Mouse (Mus musculus) lung, postnatal 0 days (tissue): ENCODE data around the gene Cntnap2. TPM values are rescaled to one million over a fixed set of nuclear protein-coding genes. Genes with fewer than 3 reads are reported as not detected.

Source experiments
- ATAC-seq: fragments of 200-750 bp; cut with Nextera tagmentation; 2 replicates; pipeline ENCODE4 v1.8.0; 2017; ENCODE audit warnings: moderate library complexity
- DNase-seq: peaks from one replicate; pipeline ENCODE4 v3.0.0-alpha.2; 2016; ENCODE audit warnings: low spot score
- H3K27ac ChIP-seq: fragments of 300-500 bp; sonication (generic); 2 replicates; pipeline ENCODE4 v1.5.1; 2014; ENCODE audit warnings: antibody characterized with exemption, mild to moderate bottlenecking, low read length, mixed read lengths
- H3K27me3 ChIP-seq: fragments of 300-500 bp; sonication (generic); replicated peaks from 2 replicates; pipeline ENCODE4 v1.6.1; 2014; ENCODE audit warnings: low read length, mixed read lengths; ENCODE audit not compliant: insufficient read depth
- H3K36me3 ChIP-seq: fragments of 300-500 bp; sonication (generic); 2 replicates; pipeline ENCODE4 v1.6.1; 2014; ENCODE audit warnings: low read length, mixed read lengths; ENCODE audit not compliant: insufficient read depth
- H3K4me1 ChIP-seq: fragments of 300-500 bp; sonication (generic); 2 replicates; pipeline ENCODE4 v1.6.1; 2014; ENCODE audit warnings: antibody characterized with exemption, low read depth, low read length, mixed read lengths; ENCODE audit not compliant: insufficient read depth
- H3K4me2 ChIP-seq: fragments of 300-500 bp; sonication (generic); replicated peaks from 2 replicates; pipeline ENCODE4 v1.6.1; 2014; ENCODE audit warnings: low read depth, mild to moderate bottlenecking, low read length, moderate library complexity, mixed read lengths
- H3K4me3 ChIP-seq: fragments of 300-500 bp; sonication (generic); 2 replicates; pipeline ENCODE4 v1.5.1; 2014; ENCODE audit warnings: low read depth, low read length
- H3K9ac ChIP-seq: fragments of 300-500 bp; sonication (generic); replicated peaks from 2 replicates; pipeline ENCODE4 v1.6.1; 2014; ENCODE audit warnings: low read depth, mild to moderate bottlenecking
- H3K9me3 ChIP-seq: fragments of 300-500 bp; sonication (generic); 2 replicates; pipeline ENCODE4 v1.6.1; 2016; ENCODE audit warnings: low read length, mixed read lengths
- CTCF ChIP-seq: IDR thresholded peaks from 2 replicates; pipeline ENCODE4 v1.5.1; 2016; ENCODE audit warnings: antibody characterized with exemption, mild to moderate bottlenecking
- EP300 ChIP-seq: IDR thresholded peaks from 2 replicates; pipeline ENCODE4 v1.6.1; 2016; ENCODE audit warnings: antibody characterized with exemption, mild to moderate bottlenecking, control low read depth
- WGBS: fragments of 180-500 bp; shearing (Covaris S2); extraction: QIAGEN DNeasy Blood & Tissue Kit; methylation state at CpG from one replicate; pipeline ENCODE4 v1.1.7; 2014; 5-methylcytosine and 5-hydroxymethylcytosine counted together
- polyA plus RNA-seq: library from polyadenylated mRNA; unstranded; fragments of >200 nt; fragmentation: Nextera tagmentation; extraction: Ambion mirVana; gene quantifications from 2 replicates; pipeline ENCODE4 v1.2.1, GENCODE M21; 2015

Gene Cntnap2
- polyA plus RNA-seq, 1 experiment from 2014 or later = 0.10 TPM

- no peak overlapping the region for H3K4me2 ChIP-seq
- H3K9ac ChIP-seq = no peak overlapping the region
- H3K9me3 ChIP-seq = no peaks in the 10 kb centered on the region
- H3K4me1 ChIP-seq = no peaks in the 10 kb centered on the region
- no peak overlapping the region for H3K4me3 ChIP-seq
- H3K27ac ChIP-seq = no peak overlapping the region
- TF ChIP-seq EP300 (no peak), CTCF (no peak)
- H3K36me3 ChIP-seq = no peaks in the 10 kb centered on the region
- H3K27me3 ChIP-seq = no peaks in the 10 kb centered on the region
- ATAC-seq (no peak), DNase-seq (no peak)
- WGBS = 80% methylated on average over 4 of the region's 4 CpGs
Measured at GRCm38 (mm10) chr6:47337300-47337699, 2278.1 kb downstream of the Cntnap2 start.

- ATAC-seq = peak; percentile 58
- no peaks in the 10 kb centered on the region for H3K4me1 ChIP-seq
- no peak overlapping the region for H3K27ac ChIP-seq
- DNase-seq = peak; percentile 27
- no peak overlapping the region for H3K4me2 ChIP-seq
- H3K4me3 ChIP-seq = no peak overlapping the region
- H3K36me3 ChIP-seq = no peaks in the 10 kb centered on the region
- no peaks in the 10 kb centered on the region for H3K9me3 ChIP-seq
- 12% methylated on average over 6 of the region's 6 CpGs for WGBS
- no peaks in the 10 kb centered on the region for H3K27me3 ChIP-seq
- no peak overlapping the region for H3K9ac ChIP-seq
- peak; percentile 73; the same call in 1 of the 2 replicates for TF ChIP-seq EP300
- TF ChIP-seq CTCF = no peak
Measured at GRCm38 (mm10) chr6:47338113-47338512, 2279.0 kb downstream of the Cntnap2 start.

GRCm38 (mm10) chr6:47340813-47341502, 2281.8 kb downstream of the Cntnap2 start:
- Histone ChIP-seq H3K4me1 (no peaks in the 10 kb centered on the region), H3K36me3 (no peaks in the 10 kb centered on the region), H3K9ac (no peak overlapping the region), H3K27me3 (no peaks in the 10 kb centered on the region), H3K27ac (no peak overlapping the region), H3K4me2 (no peak overlapping the region), H3K9me3 (no peaks in the 10 kb centered on the region), H3K4me3 (no peak overlapping the region)
- TF ChIP-seq CTCF (no peak), EP300 (no peak)
- ATAC-seq (no peak), DNase-seq (no peak)
- 52% methylated on average over 4 of the region's 4 CpGs for WGBS

- no peak overlapping the region for H3K4me2 ChIP-seq
- no peaks in the 10 kb centered on the region for H3K36me3 ChIP-seq
- H3K4me1 ChIP-seq = no peaks in the 10 kb centered on the region
- no peak for ATAC-seq
- no peak overlapping the region for H3K27ac ChIP-seq
- no peaks in the 10 kb centered on the region for H3K27me3 ChIP-seq
- no peaks in the 10 kb centered on the region for H3K9me3 ChIP-seq
- WGBS = 55% methylated on average over 6 of the region's 6 CpGs
- no peak overlapping the region for H3K9ac ChIP-seq
- no peak overlapping the region for H3K4me3 ChIP-seq
- DNase-seq = no peak
- TF ChIP-seq CTCF (no peak), EP300 (no peak)
Measured at GRCm38 (mm10) chr6:47341503-47341884, 2282.3 kb downstream of the Cntnap2 start.

GRCm38 (mm10) chr6:47343245-47343644, 2284.1 kb downstream of the Cntnap2 start:
- H3K4me2 ChIP-seq = no peak overlapping the region
- no peaks in the 10 kb centered on the region for H3K27me3 ChIP-seq
- no peaks in the 10 kb centered on the region for H3K9me3 ChIP-seq
- DNase-seq (no peak), ATAC-seq (no peak)
- no peaks in the 10 kb centered on the region for H3K36me3 ChIP-seq
- H3K4me1 ChIP-seq = no peaks in the 10 kb centered on the region
- no peak overlapping the region for H3K27ac ChIP-seq
- TF ChIP-seq EP300 (no peak), CTCF (no peak)
- 78% methylated on average over 1 of the region's 1 CpGs for WGBS
- H3K4me3 ChIP-seq = no peak overlapping the region
- H3K9ac ChIP-seq = no peak overlapping the region

GRCm38 (mm10) chr6:47344696-47345095, 2285.5 kb downstream of the Cntnap2 start:
- Histone ChIP-seq H3K4me2 (no peak overlapping the region), H3K27ac (no peak overlapping the region), H3K27me3 (no peaks in the 10 kb centered on the region), H3K4me3 (no peak overlapping the region), H3K36me3 (no peaks in the 10 kb centered on the region), H3K4me1 (no peaks in the 10 kb centered on the region), H3K9me3 (no peaks in the 10 kb centered on the region), H3K9ac (no peak overlapping the region)
- WGBS = 67% methylated on average over 3 of the region's 3 CpGs
- no peak for TF ChIP-seq CTCF
- no peak for TF ChIP-seq EP300
- DNase-seq (no peak), ATAC-seq (no peak)
